Mouse (Mus musculus) CD4-positive, CD25-positive, alpha-beta regulatory T cell (primary cell): ENCODE measurements around the gene Rab6b. TPM values are rescaled to one million over a fixed set of nuclear protein-coding genes. Genes with fewer than 3 reads are reported as not detected.

Experiments used
- polyA plus RNA-seq: library from polyadenylated mRNA; unstranded; fragments of 100-300 nt; shearing (Covaris generic); gene quantifications from one replicate; pipeline ENCODE4 v1.2.1, GENCODE M21; 2017

The Rab6b gene
- 26.1 TPM for polyA plus RNA-seq

GRCm38 (mm10) chr9:103111621-103112470 lies at the start of gene Rab6b:
Gene Rab6b (plus strand): TSS chr9:103111787.

GRCm38 (mm10) chr9:103201561-103202260 lies 90.1 kb downstream of the Rab6b start, which contains the start of gene Srprb:
Gene Srprb (minus strand): TSS chr9:103202137.

GRCm38 (mm10) chr9:103230151-103230951 lies 118.8 kb downstream of the Rab6b start, which contains the start of the genes Gm20425 and Trf:
Gene Gm20425 (minus strand): TSS chr9:103230307.
Gene Trf (minus strand): TSS chr9:103230444.

Other genes starting within 250 kb of the Rab6b start
- 0.16 TPM for gene Slco2a1, start 123.1 kb upstream of the Rab6b start, polyA plus RNA-seq
- 40.4 TPM for gene Srprb, start 90.3 kb downstream of the Rab6b start, polyA plus RNA-seq
- 2.1 TPM for gene Gm20425, start 118.5 kb downstream of the Rab6b start, polyA plus RNA-seq
- gene Trf, start 118.7 kb downstream of the Rab6b start, polyA plus RNA-seq, result 5.6 TPM
- 1.3 TPM for gene 1300017J02Rik, start 193.3 kb downstream of the Rab6b start, polyA plus RNA-seq
- 57.0 TPM for gene Topbp1, start 193.4 kb downstream of the Rab6b start, polyA plus RNA-seq